Mouse (Mus musculus): ENCODE measurements at regions not wholly inside any gene's neighbourhood (a gene's known extent, or its start where the extent isn't known, plus 50 kb on each side); places are given as distances from the start of the nearest gene placed in this dataset.

DNA sequence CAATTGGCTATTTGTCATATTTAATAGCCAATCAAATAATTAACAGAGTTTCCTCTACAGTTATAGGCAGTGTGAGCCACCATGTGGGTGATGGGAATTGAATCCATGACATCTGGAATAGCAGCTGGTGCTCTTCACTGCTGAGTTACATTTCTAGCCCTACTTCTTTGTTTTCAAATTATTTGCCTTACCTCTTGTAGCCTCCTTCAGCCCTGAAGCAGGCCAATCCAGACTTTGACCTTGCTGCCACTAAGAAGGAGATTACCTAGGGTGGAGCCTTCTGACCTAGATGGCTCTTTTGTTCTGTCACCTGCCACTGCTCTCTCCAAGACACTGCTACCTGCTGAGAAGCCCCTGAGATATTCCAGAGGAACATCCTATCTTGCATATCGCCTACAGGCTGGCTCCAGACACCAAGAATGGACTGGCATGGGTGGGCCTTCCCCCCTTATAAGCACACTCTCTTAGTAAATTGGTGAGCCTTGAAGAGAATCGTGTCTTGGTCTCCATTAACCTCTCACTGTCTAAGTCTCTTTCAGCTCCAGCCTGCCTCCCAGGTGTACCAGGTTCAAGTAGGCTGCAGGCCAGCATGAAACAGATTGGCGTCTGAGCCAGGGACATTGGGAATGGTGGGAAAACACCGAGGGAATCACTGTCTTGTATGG is 205.7 kb downstream of the Gm15091 start:
- DNase-seq (ENCODE audit: low read depth, low spot score): peak; percentile 75
